Mouse (Mus musculus) CH12.LX (cell line): ENCODE data around the gene Tor1a. TPM values are rescaled to one million over a fixed set of nuclear protein-coding genes. Genes with fewer than 3 reads are reported as not detected.

Experiments used
- DNase-seq: peaks from one replicate; pipeline ENCODE4 v3.0.0-alpha.2; 2013; ENCODE audit errors: extremely low read depth
- H3K27ac ChIP-seq: 2 replicates; pipeline ENCODE4 v1.5.1; 2012; ENCODE audit warnings: low read depth, mild to moderate bottlenecking, control low read depth, moderate library complexity; ENCODE audit not compliant: insufficient read depth
- H3K27me3 ChIP-seq: replicated peaks from 2 replicates; pipeline ENCODE3; 2012; ENCODE audit warnings: inconsistent platforms
- H3K36me3 ChIP-seq, 2 experiments: replicated peaks in 1 of 2; 2 replicates each; pipeline versions ENCODE3 to v1.6.1; 2012; ENCODE audit warnings: inconsistent platforms in 1 of 2, low read length in 1 of 2, mild to moderate bottlenecking in 1 of 2, mixed read lengths in 1 of 2, moderate library complexity in 1 of 2; ENCODE audit not compliant: control insufficient read depth in 1 of 2, insufficient read depth in 1 of 2
- H3K4me1 ChIP-seq, 2 experiments: 2 replicates each; pipeline ENCODE4 v1.6.1; 2012; ENCODE audit warnings: inconsistent platforms in 1 of 2, moderate library complexity in 1 of 2; ENCODE audit not compliant: insufficient read depth in 2 of 2, control insufficient read depth in 1 of 2
- H3K4me2 ChIP-seq: 2 replicates; pipeline ENCODE4 v1.6.1; 2012; ENCODE audit warnings: low read depth, mild to moderate bottlenecking, control low read depth; ENCODE audit not compliant: poor library complexity, insufficient read depth, severe bottlenecking
- H3K4me3 ChIP-seq, 3 experiments: fragments of 150-350 bp in 1 of 3; sonication (generic) in 1 of 3; replicated peaks in 1 of 3; 2 replicates each; pipeline versions ENCODE3 to v1.5.1; 2011 to 2012; ENCODE audit warnings: low read depth in 2 of 3, low read length in 2 of 3, mild to moderate bottlenecking in 2 of 3, moderate library complexity in 2 of 3, control low read depth in 1 of 3, improper control_type of control experiment in 1 of 3, inconsistent platforms in 1 of 3, mixed read lengths in 1 of 3; ENCODE audit not compliant: poor library complexity in 1 of 3
- H3K79me2 ChIP-seq: replicated peaks from 2 replicates; pipeline ENCODE4 v1.6.1; 2012; ENCODE audit warnings: mild to moderate bottlenecking, moderate library complexity; ENCODE audit not compliant: control insufficient read depth, poor library complexity, insufficient read depth, severe bottlenecking; ENCODE audit errors: extremely low read depth
- H3K9ac ChIP-seq: 2 replicates; pipeline ENCODE4 v1.6.1; 2012; ENCODE audit warnings: low read depth, mild to moderate bottlenecking, control low read depth, moderate library complexity; ENCODE audit not compliant: insufficient read depth
- H3K9me3 ChIP-seq: replicated peaks from 2 replicates; pipeline ENCODE3; 2012; ENCODE audit warnings: low read length, inconsistent platforms, mixed read lengths
- BHLHE40 ChIP-seq: IDR thresholded peaks from 2 replicates; pipeline ENCODE4 v1.6.1; 2011; ENCODE audit warnings: mild to moderate bottlenecking, low read depth, low read length, improper control_type of control experiment
- CHD1 ChIP-seq: IDR thresholded peaks from 2 replicates; pipeline ENCODE4 v1.6.1; 2012; ENCODE audit warnings: low read depth, low read length, improper control_type of control experiment, inconsistent platforms
- CHD2 ChIP-seq: IDR thresholded peaks from 2 replicates; pipeline ENCODE4 v1.6.1; 2011; ENCODE audit warnings: low read length, improper control_type of control experiment
- CTCF ChIP-seq, 2 experiments: IDR thresholded peaks in 1 of 2; conservative IDR thresholded peaks in 1 of 2; 2 replicates each; pipeline ENCODE4 v1.5.1; 2011 to 2012; ENCODE audit warnings: low read depth in 2 of 2, low read length in 2 of 2, improper control_type of control experiment in 1 of 2, inconsistent platforms in 1 of 2, mild to moderate bottlenecking in 1 of 2, moderate library complexity in 1 of 2
- ELF1 ChIP-seq: IDR thresholded peaks from 2 replicates; pipeline ENCODE4 v1.6.1; 2014; ENCODE audit warnings: low read depth, mild to moderate bottlenecking, inconsistent platforms, low read length, improper control_type of control experiment
- EP300 ChIP-seq: IDR thresholded peaks from 2 replicates; pipeline ENCODE4 v1.6.1; 2011; ENCODE audit warnings: low read length, improper control_type of control experiment
- ETS1 ChIP-seq: conservative IDR thresholded peaks from 2 replicates; pipeline ENCODE4 v1.6.1; 2012; ENCODE audit warnings: low read depth, mild to moderate bottlenecking, inconsistent platforms, low read length, improper control_type of control experiment, moderate library complexity
- GABPA ChIP-seq: IDR thresholded peaks from 2 replicates; pipeline ENCODE4 v1.6.1; 2012; ENCODE audit warnings: low read depth, low read length, improper control_type of control experiment, inconsistent platforms; ENCODE audit not compliant: insufficient replicate concordance
- HCFC1 ChIP-seq: IDR thresholded peaks from 2 replicates; pipeline ENCODE4 v1.6.1; 2012; ENCODE audit warnings: low read depth, mild to moderate bottlenecking, inconsistent platforms, low read length, improper control_type of control experiment
- IRF4 ChIP-seq: IDR thresholded peaks from 2 replicates; pipeline ENCODE4 v1.6.1; 2014; ENCODE audit warnings: low read depth, mild to moderate bottlenecking, inconsistent platforms, low read length, improper control_type of control experiment
- JUN ChIP-seq: IDR thresholded peaks from 2 replicates; pipeline ENCODE4 v1.6.1; 2011; ENCODE audit warnings: low read depth, mild to moderate bottlenecking, low read length, improper control_type of control experiment, moderate library complexity; ENCODE audit not compliant: insufficient read depth
- JUND ChIP-seq: conservative IDR thresholded peaks from 2 replicates; pipeline ENCODE4 v1.6.1; 2011; ENCODE audit warnings: low read depth, low read length, improper control_type of control experiment
- KAT2A ChIP-seq: IDR thresholded peaks from 2 replicates; pipeline ENCODE4 v1.6.1; 2012; ENCODE audit warnings: low read length, improper control_type of control experiment, inconsistent platforms; ENCODE audit not compliant: insufficient replicate concordance
- MAX ChIP-seq: IDR thresholded peaks from 2 replicates; pipeline ENCODE4 v1.6.1; 2011; ENCODE audit warnings: low read length, improper control_type of control experiment
- MAZ ChIP-seq: IDR thresholded peaks from 2 replicates; pipeline ENCODE4 v1.6.1; 2012; ENCODE audit warnings: low read depth, mild to moderate bottlenecking, inconsistent platforms, low read length, improper control_type of control experiment, moderate library complexity
- MEF2A ChIP-seq: IDR thresholded peaks from 2 replicates; pipeline ENCODE4 v1.6.1; 2014; ENCODE audit warnings: low read depth, mild to moderate bottlenecking, inconsistent platforms, low read length, improper control_type of control experiment, borderline replicate concordance
- MXI1 ChIP-seq: IDR thresholded peaks from 2 replicates; pipeline ENCODE4 v1.6.1; 2011; ENCODE audit warnings: mild to moderate bottlenecking, low read depth, low read length, improper control_type of control experiment
- MYC ChIP-seq: IDR thresholded peaks from 2 replicates; pipeline ENCODE4 v1.6.1; 2011; ENCODE audit warnings: low read depth, mild to moderate bottlenecking, improper control_type of control experiment, low read length
- NELFE ChIP-seq: IDR thresholded peaks from 2 replicates; pipeline ENCODE4 v1.6.1; 2011; ENCODE audit warnings: low read depth, low read length, improper control_type of control experiment
- NRF1 ChIP-seq: IDR thresholded peaks from 2 replicates; pipeline ENCODE4 v1.6.1; 2014; ENCODE audit warnings: low read depth, mild to moderate bottlenecking, inconsistent platforms, low read length, improper control_type of control experiment, moderate library complexity
- POLR2A ChIP-seq: IDR thresholded peaks from 2 replicates; pipeline ENCODE4 v1.6.1; 2011; ENCODE audit warnings: low read depth, mild to moderate bottlenecking, improper control_type of control experiment, low read length
- POLR2AphosphoS2 ChIP-seq: IDR thresholded peaks from 2 replicates; pipeline ENCODE4 v1.6.1; 2011; ENCODE audit warnings: low read depth, low read length, improper control_type of control experiment
- RAD21 ChIP-seq: IDR thresholded peaks from 2 replicates; pipeline ENCODE4 v1.6.1; 2011; ENCODE audit warnings: low read depth, mild to moderate bottlenecking, low read length, improper control_type of control experiment, moderate library complexity
- RCOR1 ChIP-seq: conservative IDR thresholded peaks from 2 replicates; pipeline ENCODE4 v1.6.1; 2012; ENCODE audit warnings: low read depth, mild to moderate bottlenecking, inconsistent platforms, low read length, improper control_type of control experiment
- SIN3A ChIP-seq: IDR thresholded peaks from 2 replicates; pipeline ENCODE4 v1.6.1; 2012; ENCODE audit warnings: low read length, improper control_type of control experiment, inconsistent platforms
- SMC3 ChIP-seq: IDR thresholded peaks from 2 replicates; pipeline ENCODE4 v1.6.1; 2011; ENCODE audit warnings: low read depth, low read length, improper control_type of control experiment
- TBP ChIP-seq: conservative IDR thresholded peaks from 2 replicates; pipeline ENCODE4 v1.6.1; 2011; ENCODE audit warnings: low read depth, low read length, improper control_type of control experiment
- TCF12 ChIP-seq: IDR thresholded peaks from 2 replicates; pipeline ENCODE4 v1.6.1; 2014; ENCODE audit warnings: low read depth, mild to moderate bottlenecking, inconsistent platforms, low read length, improper control_type of control experiment
- USF1 ChIP-seq: IDR thresholded peaks from 2 replicates; pipeline ENCODE4 v1.6.1; 2014; ENCODE audit warnings: low read depth, mild to moderate bottlenecking, inconsistent platforms, low read length, improper control_type of control experiment
- USF2 ChIP-seq: conservative IDR thresholded peaks from 2 replicates; pipeline ENCODE4 v1.6.1; 2011; ENCODE audit warnings: low read depth, low read length, improper control_type of control experiment
- ZC3H11A ChIP-seq: IDR thresholded peaks from 2 replicates; pipeline ENCODE4 v1.6.1; 2012; ENCODE audit warnings: low read depth, mild to moderate bottlenecking, inconsistent platforms, low read length, improper control_type of control experiment
- ZKSCAN1 ChIP-seq: IDR thresholded peaks from 2 replicates; pipeline ENCODE4 v1.6.1; 2012; ENCODE audit warnings: low read depth, inconsistent platforms, low read length, improper control_type of control experiment, borderline replicate concordance
- ZMIZ1 ChIP-seq: IDR thresholded peaks from 2 replicates; pipeline ENCODE4 v1.6.1; 2012; ENCODE audit warnings: low read depth, mild to moderate bottlenecking, inconsistent platforms, low read length, improper control_type of control experiment
- ZNF384 ChIP-seq: IDR thresholded peaks from 2 replicates; pipeline ENCODE4 v1.6.1; 2012; ENCODE audit warnings: low read depth, low read length, improper control_type of control experiment, inconsistent platforms
- dilution Hi-C: fragments of 300-500 bp; cut with MboI; formaldehyde crosslinking; loops from 2 replicates; pipeline ENCODE4 v1.14.3; 2020; ENCODE audit warnings: low sequenced_read_pairs; ENCODE audit not compliant: extremely low pct_unique_long_range_greater_than_20kb, extremely low pct_ligation_motif_present
- in situ Hi-C: fragments of 300-500 bp; cut with MboI; formaldehyde crosslinking; loops from 3 replicates; pipeline ENCODE4 v1.14.3; 2019; ENCODE audit warnings: low sequenced_read_pairs, low pct_ligation_motif_present, low pct_unique_long_range_greater_than_20kb, mixed read lengths
- polyA plus RNA-seq: library from polyadenylated mRNA; unstranded; fragments of >175 nt; gene quantifications from 2 replicates; pipeline ENCODE4 v1.2.1, GENCODE M21; 2012; ENCODE audit warnings: low read depth; ENCODE audit not compliant: insufficient read length
- total RNA-seq, 2 experiments: library from RNA; depleted of rRNA; stranded (reverse); fragments of 300-350 nt in 1 of 2; fragments of >200 nt in 1 of 2; gene quantifications; 2 replicates each; pipeline ENCODE4 v1.2.3; 2012 to 2014

Tor1a gene
- total and polyA plus RNA-seq, 3 experiments, result 44.9 to 58.2 (median 45.6) TPM

- peak overlapping the region; percentile 49 to 72 (median 56) for H3K4me3 ChIP-seq
- in situ Hi-C loops, result no loop called here
- no peak for TF ChIP-seq ZNF384
- no peak for TF ChIP-seq USF2
- peak; percentile 52; the same call in 1 of the 2 replicates for TF ChIP-seq CHD1
- TF ChIP-seq TBP, result 0 out of 2 replicates have a peak, but pooled peaks have one; percentile 30
- peak; percentile 98 for TF ChIP-seq SIN3A
- TF ChIP-seq SMC3, result peak; percentile 65
- TF ChIP-seq MEF2A, result peak; percentile 48; the same call in 1 of the 2 replicates
- no peak for TF ChIP-seq ZMIZ1
- TF ChIP-seq CHD2, result no peak
- TF ChIP-seq EP300, result peak; percentile 60
- TF ChIP-seq ELF1, result peak; percentile 42; the same call in 1 of the 2 replicates
- peak; percentile 82 for TF ChIP-seq IRF4
- TF ChIP-seq ETS1, result 0 out of 2 replicates have a peak, but pooled peaks have one; percentile 20
- 0 out of 2 replicates have a peak, but pooled peaks have one; percentile 17 for TF ChIP-seq NRF1
- no peak for TF ChIP-seq KAT2A
- TF ChIP-seq USF1, result no peak
- peak; percentile 81 for TF ChIP-seq MYC
- TF ChIP-seq NELFE, result peak; percentile 73
- TF ChIP-seq POLR2AphosphoS2, result no peak
- peak; percentile 51; the same call in 1 of the 2 replicates for TF ChIP-seq HCFC1
- TF ChIP-seq RAD21, result peak; percentile 61
- peak; percentile 54 for TF ChIP-seq JUND
- no peak for TF ChIP-seq JUN
- peak; percentile 65 for TF ChIP-seq POLR2A
- TF ChIP-seq GABPA, result no peak
- peak; percentile 39; the same call in 1 of the 2 replicates for TF ChIP-seq BHLHE40
- peak; percentile 84 for TF ChIP-seq TCF12
- TF ChIP-seq MXI1, result peak; percentile 89
- TF ChIP-seq CTCF (conservative IDR thresholded peaks at IDR 0.05 in 1 of 2, IDR thresholded peaks at IDR 0.05 in 1 of 2; ENCODE audit: low read depth in 2 of 2, low read length in 2 of 2), result peak; percentile 86 to 88
- TF ChIP-seq MAZ, result peak; percentile 52; the same call in 1 of the 2 replicates
- TF ChIP-seq ZC3H11A, result no peak
- peak; percentile 90; the same call in 1 of the 2 replicates for TF ChIP-seq RCOR1
- peak; percentile 78 for TF ChIP-seq MAX
- no peak for TF ChIP-seq ZKSCAN1
- TF ChIP-seq, all 38 proteins: peak for 23
- Histone ChIP-seq H3K79me2 (no peaks in the 10 kb centered on the region), H3K9me3 (no peaks in the 10 kb centered on the region), H3K27me3 (peaks cover 30% of the 10 kb centered on the region), H3K27ac (no peak overlapping the region), H3K9ac (peak overlapping the region; percentile 20; the same call in 1 of the 2 replicates), H3K36me3 (no peaks in the 10 kb centered on the region), H3K4me2 (peak overlapping the region; percentile 29; the same call in 1 of the 2 replicates), H3K4me1 (peaks cover 2 to 10% of the 10 kb centered on the region in 2 experiments; a peak in 3 of 4 replicates)
- dilution Hi-C loops, result no loop called here
- DNase-seq, result peak; percentile 89
Observed at GRCm38 (mm10) chr2:30942603-30943011, 25.1 kb downstream of the Tor1a start.
